Mouse (Mus musculus): ENCODE data around the gene Slc29a3.
"Not testable (repeated sequence)": the region's sequence is repeated elsewhere in the genome, so short reads cannot be mapped to it uniquely, and the experiment has no call there.

The Slc29a3 gene

DNA sequence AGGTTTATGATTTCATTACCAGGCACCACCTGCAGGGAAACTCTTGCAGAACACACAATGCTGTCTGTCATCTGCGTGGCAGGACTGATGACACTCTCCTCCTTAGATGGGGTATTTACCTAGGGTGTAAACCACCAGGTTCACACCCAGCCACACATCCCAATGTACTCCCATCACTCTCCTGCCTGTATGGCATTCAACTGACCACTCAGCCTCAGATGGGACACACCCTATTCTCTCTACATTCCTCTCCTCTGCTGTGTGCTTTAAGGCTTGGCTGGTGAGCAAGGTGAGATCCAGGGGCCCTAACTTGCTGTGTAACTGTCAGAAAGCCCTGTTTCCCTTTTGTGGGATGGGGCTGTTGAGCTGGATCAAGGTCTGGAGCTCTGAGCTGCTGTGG lies 9.5 kb upstream of the Slc29a3 start:
- no peak for DNase-seq (ENCODE audit: low spot score)

DNA sequence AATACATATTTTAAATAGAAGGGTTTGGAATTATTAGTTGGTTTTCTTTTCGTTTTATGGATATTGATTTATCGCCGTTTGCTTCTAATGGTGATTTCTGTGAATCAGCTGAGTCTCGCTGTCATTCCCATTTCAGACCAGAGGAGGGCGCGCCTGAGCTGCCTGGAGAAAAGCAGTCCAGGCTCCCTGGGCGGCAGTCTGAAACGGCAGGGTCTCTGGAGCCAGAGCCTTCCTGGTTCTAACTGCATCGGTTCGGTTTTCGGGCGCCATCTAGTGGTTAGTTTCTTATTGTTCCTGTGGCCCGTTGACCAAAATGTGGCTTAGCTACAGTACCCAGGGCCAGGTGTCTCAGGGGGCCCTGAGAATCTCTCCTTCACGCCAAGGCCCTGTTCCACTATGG lies 7.8 kb upstream of the Slc29a3 start:
- peak; percentile 86 for DNase-seq (ENCODE audit: low spot score)

DNA sequence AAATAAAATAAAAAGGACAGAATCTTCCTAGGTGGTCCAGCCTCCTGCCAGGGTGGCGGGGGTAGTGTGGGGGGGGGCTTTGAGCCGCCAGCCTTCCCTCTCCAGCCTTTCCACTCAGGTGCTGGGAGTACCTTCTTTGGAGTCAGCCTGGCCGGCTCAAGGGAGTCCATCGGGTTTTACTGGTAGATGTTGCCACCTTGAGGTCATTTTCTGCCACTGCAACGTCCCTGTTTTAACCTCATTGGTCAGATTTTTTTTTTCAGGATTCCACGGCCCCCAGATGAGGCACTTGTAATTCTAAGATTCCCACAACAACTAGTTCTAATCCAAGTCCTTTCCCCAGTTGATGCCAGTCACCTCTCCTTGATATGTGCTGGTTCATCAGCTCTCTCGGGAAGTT lies 4.4 kb upstream of the Slc29a3 start:
- DNase-seq (ENCODE audit: low spot score), result peak; percentile 56

DNA sequence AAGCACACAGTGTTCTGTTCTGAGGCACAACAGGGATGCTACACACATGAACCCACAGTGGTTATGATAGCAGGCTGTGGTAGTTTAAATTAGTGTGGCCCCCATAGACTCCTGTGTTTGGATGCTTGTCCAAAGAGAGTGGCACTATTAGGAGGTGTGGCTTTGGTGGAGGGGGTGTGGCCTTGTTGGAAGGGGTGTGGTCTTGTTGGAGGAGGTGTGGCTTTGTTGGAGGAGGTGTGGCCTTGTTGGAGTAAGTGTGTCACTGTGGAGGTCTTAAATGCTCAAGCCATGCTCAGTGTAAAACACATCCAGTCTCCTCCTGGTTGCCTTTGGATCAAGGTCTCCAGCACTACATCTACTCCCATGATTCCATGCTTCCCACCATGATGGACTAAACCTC lies 3.6 kb upstream of the Slc29a3 start:
- no peak for DNase-seq (ENCODE audit: low spot score)

DNA sequence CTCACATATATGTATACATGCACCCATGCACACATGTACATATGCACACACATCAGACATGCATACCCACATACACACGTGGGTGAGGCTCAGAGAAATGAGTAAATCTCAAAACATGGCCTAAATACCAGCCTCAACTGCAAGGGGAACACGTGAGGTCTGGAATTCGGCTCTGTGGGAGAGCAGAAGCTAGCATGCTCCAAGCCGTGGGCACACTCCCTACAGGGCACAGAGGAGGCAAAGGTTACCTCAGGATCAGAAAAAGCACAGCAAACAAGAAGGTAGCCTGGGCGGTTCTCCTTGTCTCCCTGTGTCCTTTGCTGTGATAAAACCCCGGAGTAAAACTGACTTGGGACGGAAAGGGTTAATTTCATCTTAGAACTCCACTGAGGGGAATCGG lies 1.3 kb upstream of the Slc29a3 start:
- DNase-seq (ENCODE audit: low spot score), result no peak

DNA sequence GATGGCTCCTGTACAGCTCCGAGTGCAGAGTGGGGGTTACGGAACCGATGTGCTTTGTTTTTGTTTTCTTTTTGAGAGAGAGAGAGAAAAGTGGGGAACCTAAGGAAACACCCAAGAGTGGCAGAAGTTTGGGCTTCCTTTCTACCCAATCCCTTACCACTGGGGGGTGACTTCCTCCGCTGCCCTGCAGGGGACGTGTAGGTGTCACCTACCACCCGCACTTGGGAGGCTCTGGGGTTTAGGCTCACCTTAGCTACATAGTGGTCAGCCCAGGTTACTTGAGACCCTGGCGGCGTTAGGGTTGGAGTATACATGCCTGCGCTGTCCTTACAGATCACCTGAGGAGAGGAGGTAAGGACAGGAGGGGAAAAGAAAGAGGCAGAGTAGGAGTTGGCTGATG lies 667 bp upstream of the Slc29a3 start:
- no peak for DNase-seq (ENCODE audit: low spot score)

DNA sequence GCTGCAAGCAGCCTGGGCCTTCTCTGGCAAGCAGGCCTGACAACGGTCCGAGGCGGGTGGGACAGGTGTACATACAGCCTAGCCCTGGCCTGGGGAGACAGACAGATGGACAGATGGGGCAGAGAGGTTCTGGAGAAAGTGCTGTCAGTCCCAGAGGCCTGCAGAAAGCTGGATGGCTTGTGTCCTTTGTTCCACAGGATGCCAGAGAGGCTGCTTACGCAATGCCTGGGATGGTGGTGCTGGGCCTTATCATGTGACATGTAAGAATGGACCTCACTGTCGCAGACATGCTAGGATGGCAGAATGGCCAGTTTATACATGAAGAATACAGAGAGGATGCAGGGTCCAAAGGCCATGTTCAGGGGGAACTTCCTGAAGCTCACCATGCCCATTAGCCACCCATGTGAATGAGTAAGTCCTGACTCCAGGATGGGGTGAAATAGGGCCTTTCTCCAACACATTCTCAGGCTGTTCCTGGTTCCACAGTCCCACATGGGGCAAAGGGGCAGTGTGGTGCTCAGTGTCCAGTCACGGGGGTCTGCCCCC lies 4.9 kb downstream of the Slc29a3 start:
- no peak for DNase-seq (ENCODE audit: low spot score)

DNA sequence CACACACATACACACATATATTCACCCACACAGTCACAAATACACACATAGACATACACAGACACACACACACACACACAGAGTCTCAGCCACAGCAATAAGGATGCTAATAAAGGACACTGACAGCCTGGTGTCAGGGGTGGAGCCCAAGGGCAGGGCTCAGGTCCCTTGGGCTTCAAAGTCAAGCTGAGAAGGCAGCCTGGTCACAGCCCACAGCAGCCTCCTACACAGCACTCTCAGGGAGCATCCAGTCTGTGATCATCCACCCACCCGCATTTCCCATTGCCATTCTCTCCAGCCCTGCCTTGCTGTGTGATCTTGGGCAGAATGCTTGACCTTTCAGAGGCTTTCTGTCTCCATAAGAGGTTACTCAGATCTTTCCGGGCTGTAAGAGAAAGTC lies 6.1 kb downstream of the Slc29a3 start:
- DNase-seq (ENCODE audit: low spot score), result no peak

DNA sequence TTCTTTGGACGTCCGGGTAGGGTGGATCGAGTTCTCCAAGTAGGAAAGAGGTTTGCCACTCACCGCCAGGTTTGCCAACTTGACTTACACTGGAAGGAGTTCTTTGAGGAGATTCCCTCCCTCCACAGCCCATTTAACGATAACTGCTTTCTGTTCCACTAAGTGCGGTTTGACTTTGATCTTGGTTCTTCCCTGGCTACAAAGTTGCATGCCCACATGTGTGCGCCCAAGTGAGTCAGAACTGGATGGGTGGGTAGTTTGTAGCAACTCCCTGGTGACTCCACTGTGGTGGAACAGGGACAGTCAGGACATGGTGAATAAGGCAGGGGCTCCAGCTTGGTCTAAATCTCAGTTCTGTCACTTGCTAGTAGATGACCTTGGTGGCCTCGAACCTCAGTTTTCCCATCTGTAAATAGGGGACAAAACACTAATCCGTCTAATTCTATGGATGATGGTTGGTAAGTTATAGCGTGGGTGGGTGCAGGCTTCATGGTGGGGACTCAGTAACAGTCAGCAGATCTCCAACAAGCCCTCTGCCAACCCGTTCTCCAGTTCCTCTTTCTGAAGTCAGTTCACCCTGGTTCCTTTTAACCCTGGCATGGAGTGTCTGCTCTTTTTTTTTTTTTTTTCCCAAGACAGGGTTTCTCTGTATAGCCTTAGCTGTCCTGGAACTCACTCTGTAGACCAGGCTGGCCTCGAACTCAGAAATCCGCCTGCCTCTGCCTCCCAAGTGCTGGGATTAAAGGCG lies 7.9 kb downstream of the Slc29a3 start:
- no peak for DNase-seq (ENCODE audit: low spot score)

DNA sequence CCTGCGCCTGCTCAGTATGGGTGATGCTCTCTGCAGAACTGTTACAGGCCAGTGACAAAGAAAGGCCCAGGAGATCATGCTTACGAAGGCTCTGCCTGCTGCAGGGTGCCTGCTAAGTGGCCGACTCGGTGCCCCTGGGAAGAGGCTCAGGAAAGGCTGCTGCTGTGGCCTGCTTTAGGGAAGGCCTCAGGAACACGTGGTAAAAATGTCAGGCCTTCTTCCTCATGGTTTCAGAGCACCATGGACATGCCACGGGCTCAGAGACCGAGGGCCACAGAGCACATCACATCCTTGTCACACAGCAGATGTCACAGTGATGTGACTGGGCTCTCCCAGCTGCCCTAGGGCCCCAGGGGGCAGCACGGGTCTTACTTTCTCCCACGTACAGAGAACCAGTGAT lies 8.9 kb downstream of the Slc29a3 start:
- DNase-seq (ENCODE audit: low spot score), result no peak

DNA sequence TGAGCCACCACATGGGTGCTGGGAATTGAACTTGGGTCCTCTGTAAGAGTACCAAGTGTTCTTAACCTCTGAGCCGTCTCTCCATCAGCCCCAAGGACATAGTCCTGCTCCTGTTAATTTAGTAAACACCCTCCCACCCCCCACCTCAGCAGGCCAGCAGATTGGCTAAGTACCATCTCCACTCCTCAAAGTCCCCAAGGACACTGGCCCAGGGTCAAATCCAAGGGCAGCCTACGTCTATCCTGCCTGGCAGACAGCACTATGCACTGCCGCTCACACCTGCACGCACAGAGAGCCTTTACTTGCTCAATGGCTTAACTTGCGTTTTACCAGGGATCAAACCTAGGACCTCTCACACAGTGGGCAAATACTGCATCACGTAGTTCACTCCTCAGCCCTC lies 9.7 kb downstream of the Slc29a3 start:
- DNase-seq (ENCODE audit: low spot score), result peak; percentile 35

DNA sequence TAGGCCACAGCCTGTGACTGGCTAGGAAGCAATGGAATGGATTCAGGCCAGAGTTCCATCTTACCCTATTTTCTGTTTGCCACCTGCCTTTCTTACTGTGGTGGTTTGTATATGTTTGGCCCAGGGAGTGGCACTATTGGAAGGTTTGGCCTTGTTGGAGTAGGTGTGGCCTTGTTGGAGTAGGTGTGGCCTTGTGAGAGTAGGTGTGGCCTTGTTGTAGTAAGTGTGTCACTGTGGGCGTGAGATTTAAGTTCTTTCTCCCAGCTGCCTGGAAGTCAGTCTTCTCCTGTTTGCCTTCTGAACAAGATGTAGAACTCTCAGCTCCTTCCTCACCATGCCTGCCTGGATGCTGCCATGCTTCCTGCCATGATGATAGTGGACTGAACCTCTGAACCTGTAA lies 10.3 kb downstream of the Slc29a3 start:
- DNase-seq (ENCODE audit: low spot score), result not testable (repeated sequence)

DNA sequence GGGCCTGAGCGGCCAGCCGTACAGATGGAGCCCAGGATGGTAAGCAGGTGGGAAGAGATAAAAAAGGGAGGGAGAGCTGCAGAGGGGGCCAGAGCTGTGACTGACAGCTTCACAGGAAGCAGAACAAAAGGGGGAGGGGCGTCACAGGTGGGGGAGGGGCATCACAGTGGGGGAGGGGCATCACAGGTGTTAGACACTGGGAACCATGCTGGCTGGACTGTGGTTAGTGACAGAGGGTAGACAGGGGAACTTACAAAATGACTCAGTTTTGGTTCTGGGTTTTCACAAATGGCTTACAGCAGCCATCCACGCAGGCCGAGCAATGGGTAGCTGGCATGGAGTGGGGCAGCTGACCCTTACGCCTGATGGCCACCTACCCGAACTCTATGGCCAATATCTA lies 11.2 kb downstream of the Slc29a3 start:
- DNase-seq (ENCODE audit: low spot score), result no peak

DNA sequence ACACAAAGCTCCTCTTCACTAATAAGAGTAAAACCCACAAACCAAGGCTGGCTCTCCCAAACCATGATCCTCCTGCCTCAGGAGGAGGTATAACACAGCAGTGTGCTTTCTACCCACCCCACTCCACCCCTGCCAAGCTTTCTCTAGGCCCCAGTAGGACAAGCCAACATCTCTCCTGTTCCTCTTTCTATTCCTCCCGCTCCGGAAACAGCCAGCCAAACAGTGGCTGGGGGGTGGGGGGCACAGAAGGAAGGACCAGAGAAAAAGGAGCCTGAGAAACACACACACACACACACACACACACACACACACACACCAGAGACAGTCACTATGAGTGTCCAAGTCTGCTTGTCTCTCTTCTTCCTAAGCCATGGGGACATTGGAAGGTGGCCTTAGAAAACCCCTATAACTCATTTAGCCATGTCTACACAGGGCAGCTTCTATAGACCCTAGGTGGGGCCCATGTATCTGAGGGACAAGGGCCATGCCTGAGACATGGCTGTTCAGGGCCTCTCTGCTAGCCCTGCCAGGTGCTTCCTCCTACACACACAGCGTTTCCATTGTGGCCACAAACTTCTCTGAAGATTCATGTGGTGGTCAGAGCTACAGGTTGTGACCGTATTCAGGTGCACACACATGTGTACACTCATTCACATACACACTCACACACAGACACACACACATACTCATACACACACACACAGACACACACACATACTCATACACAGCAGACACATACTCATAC lies 12.8 kb downstream of the Slc29a3 start:
- DNase-seq (ENCODE audit: low spot score), result no peak

DNA sequence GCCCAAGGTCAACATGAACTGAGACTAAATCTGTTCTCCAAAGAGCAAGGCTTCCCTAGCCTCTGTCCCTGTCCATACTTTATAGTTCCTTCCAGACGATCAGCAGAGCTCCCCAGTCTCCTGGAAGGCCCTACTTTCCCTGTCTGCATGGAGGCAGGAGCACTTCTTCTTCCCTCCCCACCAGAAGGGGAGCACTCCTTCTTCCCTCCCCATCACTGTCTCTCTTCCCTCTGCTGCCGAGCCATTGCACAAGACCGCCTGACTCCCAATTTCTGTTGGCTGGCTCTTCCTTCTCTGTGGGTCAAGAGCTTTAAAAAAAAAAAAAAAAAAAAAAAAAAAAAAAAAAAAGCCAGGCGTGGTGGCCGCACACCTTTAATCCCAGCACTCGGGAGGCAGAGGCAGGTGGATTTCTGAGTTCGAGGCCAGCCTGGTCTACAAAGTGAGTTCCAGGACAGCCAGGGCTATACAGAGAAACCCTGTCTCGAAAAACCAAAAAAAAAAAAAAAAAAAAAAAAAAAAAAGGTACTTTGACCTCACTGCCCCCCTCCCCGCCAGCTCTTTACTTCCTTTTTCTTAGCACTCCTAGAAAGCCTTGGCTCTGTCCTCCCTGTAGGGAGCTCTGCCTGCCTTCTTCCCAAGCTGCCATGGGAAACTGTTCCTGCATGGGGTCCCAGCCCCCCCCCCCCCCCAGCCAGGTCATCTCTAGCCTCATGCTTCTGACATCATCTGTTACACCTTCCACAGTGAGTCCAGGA lies 14.5 kb downstream of the Slc29a3 start:
- DNase-seq (ENCODE audit: low spot score), result no peak

DNA sequence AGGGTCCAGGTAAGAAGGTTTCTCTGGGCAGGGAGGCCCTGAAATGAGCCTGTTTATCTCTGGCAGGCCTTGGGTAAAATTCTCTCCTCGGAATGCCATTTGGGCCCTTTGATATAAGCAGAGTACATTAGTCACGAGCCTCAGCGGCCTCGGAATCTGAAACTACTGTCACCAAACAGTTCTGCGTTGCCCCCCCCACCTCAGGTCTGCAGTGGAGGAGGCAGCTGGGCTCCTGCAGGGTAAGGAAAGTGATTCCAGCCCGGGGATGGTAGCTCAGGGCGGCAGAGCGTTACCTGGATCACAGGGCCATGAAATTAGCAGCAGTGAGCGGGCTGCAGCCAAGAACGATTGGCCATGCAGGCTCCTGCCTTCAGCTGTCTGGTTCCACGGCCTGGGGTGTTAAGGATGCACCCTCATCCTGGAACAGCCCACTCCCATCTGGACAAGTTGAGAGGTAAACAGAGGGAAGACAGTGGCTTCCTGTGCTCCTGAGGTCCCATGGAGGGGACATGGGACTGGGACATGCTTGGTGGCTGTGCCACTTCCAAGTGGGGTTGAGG lies 15.3 kb downstream of the Slc29a3 start:
- no peak for DNase-seq (ENCODE audit: low spot score)

DNA sequence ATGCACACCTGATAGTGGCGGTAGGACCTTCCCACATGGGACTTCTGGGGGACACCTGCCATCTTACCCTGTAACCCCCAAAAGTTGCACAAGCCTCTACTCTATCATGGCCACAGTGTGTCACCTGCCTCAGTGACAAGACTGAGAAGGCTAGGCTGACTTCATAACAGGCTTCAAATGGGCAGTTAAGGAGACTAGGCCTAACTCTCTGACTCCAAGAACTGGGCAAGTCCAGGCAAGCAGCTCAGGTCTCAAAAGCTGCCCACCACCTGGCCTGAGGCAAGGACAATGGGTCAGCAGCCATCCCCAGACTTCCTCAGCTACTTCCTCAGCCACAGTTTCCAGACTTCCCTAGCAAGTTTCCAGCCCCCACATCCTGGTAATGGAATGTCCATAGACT lies 16.9 kb downstream of the Slc29a3 start:
- DNase-seq (ENCODE audit: low spot score), result no peak

DNA sequence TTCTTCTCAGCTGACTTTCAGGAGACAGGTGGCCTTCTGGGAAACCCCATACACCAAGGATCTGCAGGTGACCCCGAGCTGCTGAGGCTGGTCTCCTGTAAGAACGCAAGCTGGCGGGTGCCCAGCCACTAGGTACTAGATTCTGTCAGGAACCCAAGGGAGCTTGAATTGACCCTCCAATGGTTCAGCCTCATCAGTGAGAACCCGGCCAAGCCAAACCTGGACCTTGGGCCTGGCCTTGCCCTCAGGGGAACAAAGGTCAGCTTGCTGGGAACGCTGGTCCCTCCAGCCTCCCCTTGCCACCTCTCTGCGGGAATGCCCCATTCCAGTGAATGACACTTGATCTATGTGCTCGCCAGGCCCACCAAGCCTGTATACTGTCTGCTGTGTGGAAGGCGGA lies 19.1 kb downstream of the Slc29a3 start:
- DNase-seq (ENCODE audit: low spot score), result no peak

DNA sequence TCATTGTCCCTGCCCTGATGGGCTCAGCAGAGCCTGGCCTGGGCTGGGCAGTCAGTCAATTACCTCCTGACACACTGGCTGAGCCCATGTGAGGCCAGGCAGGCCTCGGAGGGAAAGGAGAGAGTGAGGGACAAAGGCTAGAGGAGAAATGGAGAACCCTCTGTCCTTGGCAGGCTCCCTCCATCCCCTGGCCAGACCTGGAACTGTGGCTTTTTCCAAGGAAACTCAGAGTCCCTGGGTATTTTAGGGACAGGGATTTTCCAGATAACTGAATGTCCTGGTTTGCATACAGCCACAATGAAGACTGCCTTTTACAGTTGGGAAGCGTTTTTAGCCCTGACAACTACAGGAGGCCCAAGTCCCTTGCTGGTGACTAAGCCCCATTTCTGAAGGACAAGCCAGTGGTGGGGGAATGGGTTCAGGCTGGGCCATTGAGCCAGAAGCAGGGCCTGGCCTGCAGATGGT lies 20.2 kb downstream of the Slc29a3 start:
- DNase-seq (ENCODE audit: low spot score), result no peak

DNA sequence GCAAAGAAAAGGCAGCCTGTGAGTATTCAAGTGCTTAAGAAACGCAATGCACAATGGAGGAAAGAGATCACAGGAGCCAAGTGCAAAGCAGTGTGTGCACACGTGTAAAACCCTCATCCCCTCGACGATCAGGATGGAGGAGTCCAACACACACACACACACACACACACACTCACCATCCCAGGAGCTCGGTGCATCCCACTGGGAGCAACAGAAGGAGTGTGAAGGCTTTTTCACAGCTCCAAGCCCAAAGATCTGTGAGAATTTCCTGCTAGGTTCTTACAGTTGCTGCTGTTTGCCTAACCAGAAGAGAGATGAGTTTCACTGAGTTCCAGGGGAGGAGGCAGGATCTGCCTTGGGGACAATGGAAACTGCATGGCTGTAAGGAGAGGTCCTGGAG lies 20.9 kb downstream of the Slc29a3 start:
- DNase-seq (ENCODE audit: low spot score), result no peak

DNA sequence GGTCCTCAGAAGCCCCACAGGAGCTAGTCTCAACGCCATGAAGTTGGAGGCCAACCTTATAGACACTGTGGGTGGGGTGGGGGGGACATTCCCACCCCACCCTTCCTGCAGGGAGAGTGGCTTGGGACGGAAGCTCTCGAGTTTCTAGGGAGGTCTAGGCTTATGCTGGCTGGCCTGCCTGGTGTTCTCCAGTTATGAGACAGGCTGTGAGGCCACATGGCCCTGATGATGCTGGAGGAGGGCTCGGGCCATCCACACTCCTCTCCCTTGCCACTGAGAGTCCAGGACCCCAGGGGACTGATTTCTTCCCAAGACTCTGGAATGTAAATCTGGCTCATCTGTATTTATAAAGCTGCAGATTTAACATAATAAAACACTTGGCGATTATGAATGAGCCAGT lies 25.3 kb downstream of the Slc29a3 start:
- no peak for DNase-seq (ENCODE audit: low spot score)

DNA sequence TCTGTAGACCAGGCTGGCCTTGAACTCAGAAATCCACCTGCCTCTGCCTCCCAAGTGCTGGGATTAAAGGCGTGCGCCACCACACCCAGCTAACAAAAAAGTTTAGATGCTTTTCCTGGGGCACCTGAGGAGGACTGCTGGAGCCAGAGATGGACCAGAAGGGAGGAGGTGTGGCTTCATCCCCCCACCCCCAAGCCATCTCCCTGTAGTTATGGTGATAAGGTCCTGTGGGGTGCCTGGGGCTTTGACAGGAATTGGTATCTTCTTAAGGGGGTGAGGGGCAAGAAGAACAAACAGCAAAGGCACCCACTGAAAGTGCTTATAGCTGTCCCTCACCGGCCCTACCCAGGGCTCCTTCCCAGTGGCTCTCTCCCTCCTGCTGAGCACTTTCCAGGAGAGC lies 25.7 kb downstream of the Slc29a3 start:
- no peak for DNase-seq (ENCODE audit: low spot score)
